Mouse (Mus musculus): ENCODE results near the gene Spg7.
"Not testable (repeated sequence)": the region's sequence is repeated elsewhere in the genome, so short reads cannot be mapped to it uniquely, and the experiment has no call there.

The Spg7 gene

GRCm38 (mm10) chr8:123101735-123102685, 39.3 kb downstream of the Spg7 start, which contains the start of gene Rpl13:
Rpl13 (plus strand) TSS chr8:123102350.
- DNase-seq, result peak; percentile 99

GRCm38 (mm10) chr8:123102855-123103254, 40.1 kb downstream of the Spg7 start:
- DNase-seq, result not testable (repeated sequence)

- no peak for DNase-seq
Observed at GRCm38 (mm10) chr8:123103285-123103684, 40.5 kb downstream of the Spg7 start.

GRCm38 (mm10) chr8:123104046-123104767, 41.5 kb downstream of the Spg7 start:
- no peak for DNase-seq

GRCm38 (mm10) chr8:123105553-123106326, 43.0 kb downstream of the Spg7 start:
- DNase-seq, result peak; percentile 56 to 86

GRCm38 (mm10) chr8:123106531-123106930, 43.8 kb downstream of the Spg7 start:
- DNase-seq, result peak; percentile 49 to 67

- DNase-seq, result no peak
Observed at GRCm38 (mm10) chr8:123108010-123108409, 45.3 kb downstream of the Spg7 start.

GRCm38 (mm10) chr8:123108953-123109352, 46.2 kb downstream of the Spg7 start:
- peak; percentile 57 to 58 for DNase-seq

GRCm38 (mm10) chr8:123110649-123111048, 47.9 kb downstream of the Spg7 start:
- peak; percentile 71 to 73 for DNase-seq

- peak; percentile 35 to 53 for DNase-seq
Observed at GRCm38 (mm10) chr8:123112892-123113291, 50.1 kb downstream of the Spg7 start.

GRCm38 (mm10) chr8:123113908-123114469, 51.2 kb downstream of the Spg7 start:
- no peak for DNase-seq

GRCm38 (mm10) chr8:123114644-123115043, 51.9 kb downstream of the Spg7 start:
- no peak for DNase-seq

GRCm38 (mm10) chr8:123117127-123117731, 54.5 kb downstream of the Spg7 start, which contains the start of gene Cpne7:
Cpne7 (plus strand) TSS chr8:123117374.
- DNase-seq, result peak; percentile 45 to 49

- no peak for DNase-seq
Observed at GRCm38 (mm10) chr8:123117744-123118143, 55.0 kb downstream of the Spg7 start.

GRCm38 (mm10) chr8:123122059-123122458, 59.3 kb downstream of the Spg7 start:
- DNase-seq, result no peak

GRCm38 (mm10) chr8:123122670-123123069, 59.9 kb downstream of the Spg7 start:
- DNase-seq, result no peak

GRCm38 (mm10) chr8:123126193-123126816, 63.6 kb downstream of the Spg7 start:
- DNase-seq, result peak in 1 of 2 experiments; percentile 48

- no peak for DNase-seq
Observed at GRCm38 (mm10) chr8:123131041-123131440, 68.3 kb downstream of the Spg7 start.

GRCm38 (mm10) chr8:123132953-123133352, 70.2 kb downstream of the Spg7 start:
- no peak for DNase-seq

GRCm38 (mm10) chr8:123134149-123134713, 71.5 kb downstream of the Spg7 start:
- peak; percentile 52 to 54 for DNase-seq

- DNase-seq, result peak; percentile 62 to 68
Observed at GRCm38 (mm10) chr8:123135406-123135805, 72.7 kb downstream of the Spg7 start.
